Mouse (Mus musculus): ENCODE results near the gene Rab22a. TPM values are rescaled to one million over a fixed set of nuclear protein-coding genes. Genes with fewer than 3 reads are reported as not detected.

The Rab22a gene
- polyA plus RNA-seq, 1 experiment from 2014 or later = 40.3 TPM

- H3K4me2 ChIP-seq (ENCODE audit: low read depth, low read length) = no peak overlapping the region
- no peak overlapping the region for H3K9ac ChIP-seq (replicated peaks; ENCODE audit: low read length)
- no peak overlapping the region for H3K4me3 ChIP-seq (ENCODE audit: low read depth, low read length)
- no peaks in the 10 kb centered on the region for H3K27me3 ChIP-seq (ENCODE audit: control insufficient read depth, insufficient read depth, low read length)
- ATAC-seq (replicated peaks; ENCODE audit: insufficient number of reproducible peaks, low FRiP score, low TSS enrichment, low read depth) = no peak
- no peaks in the 10 kb centered on the region for H3K36me3 ChIP-seq (replicated peaks; ENCODE audit: control insufficient read depth, insufficient read depth, low read depth, low read length)
- WGBS = 64% methylated on average over 3 of the region's 3 CpGs
- DNase-seq (ENCODE audit: low spot score) = no peak
- no peaks in the 10 kb centered on the region for H3K9me3 ChIP-seq (replicated peaks; ENCODE audit: control insufficient read depth, low read length)
- no peak overlapping the region for H3K27ac ChIP-seq (replicated peaks; ENCODE audit: low read depth, low read length)
- no peaks in the 10 kb centered on the region for H3K4me1 ChIP-seq (ENCODE audit: control insufficient read depth, insufficient read depth, low read length)
Observed at GRCm38 (mm10) chr2:173679217-173679616, 19.7 kb downstream of the Rab22a start.

- Histone ChIP-seq H3K9ac (replicated peaks; ENCODE audit: low read length) (no peak overlapping the region), H3K4me3 (ENCODE audit: low read depth, low read length) (no peak overlapping the region), H3K9me3 (replicated peaks; ENCODE audit: control insufficient read depth, low read length) (no peaks in the 10 kb centered on the region), H3K27me3 (ENCODE audit: control insufficient read depth, insufficient read depth, low read length) (no peaks in the 10 kb centered on the region), H3K27ac (replicated peaks; ENCODE audit: low read depth, low read length) (no peak overlapping the region), H3K4me1 (ENCODE audit: control insufficient read depth, insufficient read depth, low read length) (no peaks in the 10 kb centered on the region), H3K36me3 (replicated peaks; ENCODE audit: control insufficient read depth, insufficient read depth, low read depth, low read length) (no peaks in the 10 kb centered on the region), H3K4me2 (ENCODE audit: low read depth, low read length) (no peak overlapping the region)
- ATAC-seq (replicated peaks; ENCODE audit: insufficient number of reproducible peaks, low FRiP score, low TSS enrichment, low read depth) (no peak), DNase-seq (ENCODE audit: low spot score) (no peak)
- WGBS = 74% methylated on average over 1 of the region's 1 CpGs
Observed at GRCm38 (mm10) chr2:173680153-173680552, 20.6 kb downstream of the Rab22a start.

GRCm38 (mm10) chr2:173682773-173683172 lies 23.2 kb downstream of the Rab22a start:
- Histone ChIP-seq H3K27ac (replicated peaks; ENCODE audit: low read depth, low read length) (no peak overlapping the region), H3K4me2 (ENCODE audit: low read depth, low read length) (no peak overlapping the region), H3K4me1 (ENCODE audit: control insufficient read depth, insufficient read depth, low read length) (no peaks in the 10 kb centered on the region), H3K9ac (replicated peaks; ENCODE audit: low read length) (no peak overlapping the region), H3K27me3 (ENCODE audit: control insufficient read depth, insufficient read depth, low read length) (no peaks in the 10 kb centered on the region), H3K36me3 (replicated peaks; ENCODE audit: control insufficient read depth, insufficient read depth, low read depth, low read length) (no peaks in the 10 kb centered on the region), H3K4me3 (ENCODE audit: low read depth, low read length) (no peak overlapping the region), H3K9me3 (replicated peaks; ENCODE audit: control insufficient read depth, low read length) (no peaks in the 10 kb centered on the region)
- ATAC-seq (replicated peaks; ENCODE audit: insufficient number of reproducible peaks, low FRiP score, low TSS enrichment, low read depth) (no peak), DNase-seq (ENCODE audit: low spot score) (no peak)
- 64% methylated on average over 10 of the region's 10 CpGs for WGBS

- no peak overlapping the region for H3K4me3 ChIP-seq (ENCODE audit: low read depth, low read length)
- DNase-seq (ENCODE audit: low spot score) (no peak), ATAC-seq (replicated peaks; ENCODE audit: insufficient number of reproducible peaks, low FRiP score, low TSS enrichment, low read depth) (no peak)
- H3K27ac ChIP-seq (replicated peaks; ENCODE audit: low read depth, low read length) = no peak overlapping the region
- H3K36me3 ChIP-seq (replicated peaks; ENCODE audit: control insufficient read depth, insufficient read depth, low read depth, low read length) = no peaks in the 10 kb centered on the region
- no peaks in the 10 kb centered on the region for H3K27me3 ChIP-seq (ENCODE audit: control insufficient read depth, insufficient read depth, low read length)
- no peak overlapping the region for H3K9ac ChIP-seq (replicated peaks; ENCODE audit: low read length)
- H3K4me1 ChIP-seq (ENCODE audit: control insufficient read depth, insufficient read depth, low read length) = no peaks in the 10 kb centered on the region
- 95% methylated on average over 3 of the region's 3 CpGs for WGBS
- no peak overlapping the region for H3K4me2 ChIP-seq (ENCODE audit: low read depth, low read length)
- H3K9me3 ChIP-seq (replicated peaks; ENCODE audit: control insufficient read depth, low read length) = no peaks in the 10 kb centered on the region
Observed at GRCm38 (mm10) chr2:173685781-173686361, 26.3 kb downstream of the Rab22a start.

- Histone ChIP-seq H3K36me3 (replicated peaks; ENCODE audit: control insufficient read depth, insufficient read depth, low read depth, low read length) (no peaks in the 10 kb centered on the region), H3K4me2 (ENCODE audit: low read depth, low read length) (no peak overlapping the region), H3K27ac (replicated peaks; ENCODE audit: low read depth, low read length) (no peak overlapping the region), H3K4me1 (ENCODE audit: control insufficient read depth, insufficient read depth, low read length) (no peaks in the 10 kb centered on the region), H3K9me3 (replicated peaks; ENCODE audit: control insufficient read depth, low read length) (no peaks in the 10 kb centered on the region), H3K4me3 (ENCODE audit: low read depth, low read length) (no peak overlapping the region), H3K27me3 (ENCODE audit: control insufficient read depth, insufficient read depth, low read length) (no peaks in the 10 kb centered on the region), H3K9ac (replicated peaks; ENCODE audit: low read length) (no peak overlapping the region)
- no peak for ATAC-seq (replicated peaks; ENCODE audit: insufficient number of reproducible peaks, low FRiP score, low TSS enrichment, low read depth)
- no peak for DNase-seq (ENCODE audit: low spot score)
- WGBS = 79% methylated on average over 5 of the region's 5 CpGs
Observed at GRCm38 (mm10) chr2:173687363-173687762, 27.8 kb downstream of the Rab22a start.

GRCm38 (mm10) chr2:173689835-173690234 lies 30.3 kb downstream of the Rab22a start:
- ATAC-seq (replicated peaks; ENCODE audit: insufficient number of reproducible peaks, low FRiP score, low TSS enrichment, low read depth) (no peak), DNase-seq (ENCODE audit: low spot score) (no peak)
- H3K4me1 ChIP-seq (ENCODE audit: control insufficient read depth, insufficient read depth, low read length) = no peaks in the 10 kb centered on the region
- H3K27me3 ChIP-seq (ENCODE audit: control insufficient read depth, insufficient read depth, low read length) = no peaks in the 10 kb centered on the region
- no peaks in the 10 kb centered on the region for H3K9me3 ChIP-seq (replicated peaks; ENCODE audit: control insufficient read depth, low read length)
- H3K4me3 ChIP-seq (ENCODE audit: low read depth, low read length) = no peak overlapping the region
- H3K9ac ChIP-seq (replicated peaks; ENCODE audit: low read length) = no peak overlapping the region
- no peak overlapping the region for H3K4me2 ChIP-seq (ENCODE audit: low read depth, low read length)
- no peaks in the 10 kb centered on the region for H3K36me3 ChIP-seq (replicated peaks; ENCODE audit: control insufficient read depth, insufficient read depth, low read depth, low read length)
- H3K27ac ChIP-seq (replicated peaks; ENCODE audit: low read depth, low read length) = no peak overlapping the region

GRCm38 (mm10) chr2:173691748-173692147 lies 32.2 kb downstream of the Rab22a start:
- H3K27ac ChIP-seq (replicated peaks; ENCODE audit: low read depth, low read length) = no peak overlapping the region
- WGBS = 89% methylated on average over 6 of the region's 6 CpGs
- H3K9me3 ChIP-seq (replicated peaks; ENCODE audit: control insufficient read depth, low read length) = no peaks in the 10 kb centered on the region
- no peaks in the 10 kb centered on the region for H3K4me1 ChIP-seq (ENCODE audit: control insufficient read depth, insufficient read depth, low read length)
- ATAC-seq (replicated peaks; ENCODE audit: insufficient number of reproducible peaks, low FRiP score, low TSS enrichment, low read depth) = no peak
- no peak overlapping the region for H3K4me2 ChIP-seq (ENCODE audit: low read depth, low read length)
- no peaks in the 10 kb centered on the region for H3K27me3 ChIP-seq (ENCODE audit: control insufficient read depth, insufficient read depth, low read length)
- H3K4me3 ChIP-seq (ENCODE audit: low read depth, low read length) = no peak overlapping the region
- no peaks in the 10 kb centered on the region for H3K36me3 ChIP-seq (replicated peaks; ENCODE audit: control insufficient read depth, insufficient read depth, low read depth, low read length)
- no peak for DNase-seq (ENCODE audit: low spot score)
- H3K9ac ChIP-seq (replicated peaks; ENCODE audit: low read length) = no peak overlapping the region

- ATAC-seq (replicated peaks; ENCODE audit: insufficient number of reproducible peaks, low FRiP score, low TSS enrichment, low read depth) = no peak
- H3K9ac ChIP-seq (replicated peaks; ENCODE audit: low read length) = no peak overlapping the region
- no peak overlapping the region for H3K4me2 ChIP-seq (ENCODE audit: low read depth, low read length)
- no peak for DNase-seq (ENCODE audit: low spot score)
- H3K36me3 ChIP-seq (replicated peaks; ENCODE audit: control insufficient read depth, insufficient read depth, low read depth, low read length) = no peaks in the 10 kb centered on the region; the same call in 1 of the 2 replicates
- no peak overlapping the region for H3K27ac ChIP-seq (replicated peaks; ENCODE audit: low read depth, low read length)
- H3K4me3 ChIP-seq (ENCODE audit: low read depth, low read length) = no peak overlapping the region
- H3K27me3 ChIP-seq (ENCODE audit: control insufficient read depth, insufficient read depth, low read length) = no peaks in the 10 kb centered on the region
- no peaks in the 10 kb centered on the region for H3K9me3 ChIP-seq (replicated peaks; ENCODE audit: control insufficient read depth, low read length)
- 95% methylated on average over 2 of the region's 2 CpGs for WGBS
- no peaks in the 10 kb centered on the region for H3K4me1 ChIP-seq (ENCODE audit: control insufficient read depth, insufficient read depth, low read length)
Observed at GRCm38 (mm10) chr2:173692693-173693092, 33.1 kb downstream of the Rab22a start.

All from embryonic facial prominence, embryonic 11.5 days (tissue).